Mouse (Mus musculus) urinary bladder, adult 2 months (tissue): ENCODE measurements around the gene Plekhh2. TPM values are rescaled to one million over a fixed set of nuclear protein-coding genes. Genes with fewer than 3 reads are reported as not detected.

Experiments
- DNase-seq: peaks from one replicate; pipeline ENCODE4 v3.0.0; 2022; ENCODE audit warnings: low spot score
- polyA plus RNA-seq: library from polyadenylated mRNA; depleted of rRNA; stranded (reverse); fragments of >200 nt; gene quantifications from 2 replicates; pipeline ENCODE4 v1.2.3, GENCODE M21; 2012; rRNA removed

Plekhh2 gene
- 8.7 and 9.7 TPM in 2 replicates for polyA plus RNA-seq

DNA sequence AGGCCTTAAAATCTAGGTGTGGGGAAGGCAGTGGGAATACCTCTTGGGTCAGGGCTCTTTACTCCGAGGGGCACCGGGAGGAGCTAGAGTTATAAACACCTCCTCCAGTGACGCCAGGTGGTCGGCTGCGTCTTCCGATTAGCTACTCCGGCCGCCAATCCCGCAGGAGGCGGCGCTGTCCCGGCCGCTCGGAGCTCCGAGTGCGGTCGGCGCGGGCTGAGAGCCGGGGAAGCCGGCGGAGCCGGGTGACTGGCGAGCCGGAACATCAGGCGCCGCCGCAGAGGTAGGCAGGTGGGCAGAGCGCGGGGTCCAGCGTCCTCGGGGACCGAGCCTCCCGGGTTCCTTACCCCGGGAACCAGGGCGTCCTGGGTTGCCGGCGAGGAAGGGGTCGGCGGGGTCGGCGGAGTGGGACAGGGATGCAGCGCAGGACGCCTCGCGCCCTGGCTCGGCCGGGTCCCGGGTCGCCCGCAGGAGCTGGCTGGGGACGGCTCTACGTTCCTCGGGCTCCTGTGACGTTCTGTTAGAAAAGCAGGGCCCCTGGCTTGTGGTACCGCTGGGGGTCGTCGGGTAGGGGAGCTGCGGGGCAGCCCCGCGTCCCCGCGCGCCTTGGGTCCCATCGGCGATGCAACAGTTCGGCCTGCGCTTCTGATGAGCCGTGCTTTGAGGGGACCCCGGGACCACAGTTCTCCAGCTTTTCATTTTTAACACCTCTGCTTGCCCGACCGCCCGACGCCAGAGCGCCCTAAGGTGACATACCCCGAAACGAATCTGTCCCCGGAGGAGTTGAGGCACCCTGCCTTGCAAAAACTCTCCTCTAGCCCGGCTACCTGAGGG, at the start of gene Plekhh2:
Gene Plekhh2 (plus strand): TSS at position 214 of the 834 bp plus-strand sequence.
- DNase-seq, result peak; percentile 63

DNA sequence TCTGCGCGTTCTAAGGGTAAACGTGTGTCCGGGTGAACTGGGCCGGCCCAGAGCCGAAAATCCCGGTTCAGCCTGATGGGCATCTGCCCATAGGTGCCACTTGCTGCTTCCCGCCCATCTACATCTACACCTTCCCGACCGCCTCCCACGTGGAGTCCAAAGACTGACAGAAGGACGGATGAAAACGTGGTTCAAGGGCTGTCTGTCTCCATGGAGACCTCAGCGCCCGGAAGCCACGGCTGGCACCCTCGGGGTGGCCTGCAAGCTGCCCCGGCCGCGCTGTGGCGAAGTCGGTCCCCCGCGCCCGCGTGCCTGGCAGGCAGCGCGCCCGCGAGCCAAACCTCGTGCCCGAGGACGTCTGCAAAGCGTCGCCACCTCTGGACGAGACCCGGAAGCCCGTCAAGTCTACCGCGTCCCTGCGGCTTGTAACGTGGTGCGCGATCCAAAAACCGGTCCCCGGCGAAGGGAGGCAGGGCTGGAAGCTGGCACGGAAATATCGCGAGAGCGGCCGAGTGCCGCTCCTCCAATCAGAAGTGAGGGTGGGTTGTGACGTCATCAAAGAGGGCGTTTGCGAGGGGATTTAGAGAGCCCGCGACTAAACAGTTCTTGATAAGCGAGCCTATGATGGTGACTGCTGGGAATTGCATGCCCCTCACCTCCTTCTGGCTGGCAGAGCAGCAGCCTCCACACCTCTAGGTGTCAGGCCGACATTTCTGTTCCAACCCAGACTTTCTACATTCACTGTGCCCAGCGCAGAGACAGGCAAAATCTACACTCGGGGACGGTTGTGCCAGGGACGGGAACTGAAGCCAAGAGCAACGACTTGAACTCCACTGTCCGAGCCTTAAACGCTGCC, 45.7 kb upstream of the Plekhh2 start, which contains the start of gene Thada:
Gene Thada (minus strand): TSS at position 453 of the 856 bp plus-strand sequence.
- DNase-seq, result peak; percentile 97

GRCm38 (mm10) chr17:84474312-84474711, 37.4 kb upstream of the Plekhh2 start:
- DNase-seq, result no peak

DNA sequence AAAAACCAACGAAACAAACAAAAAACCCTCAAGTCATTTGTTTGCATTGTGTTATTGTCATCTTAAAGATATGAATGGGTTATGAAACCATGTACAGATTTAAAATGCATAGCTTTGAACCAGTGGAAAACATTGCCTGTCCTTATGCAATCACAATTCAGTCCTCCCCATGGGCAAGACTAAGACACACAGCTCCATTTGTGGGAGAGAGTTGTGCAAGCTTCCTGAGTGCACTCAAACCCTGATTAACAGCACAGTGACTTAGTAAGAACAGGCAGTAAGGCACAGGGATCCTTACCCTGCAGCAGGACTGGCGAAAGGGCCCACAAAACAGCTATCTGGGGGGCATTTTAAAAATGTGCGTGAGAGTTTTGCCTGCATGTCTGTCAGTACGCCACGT, 34.5 kb upstream of the Plekhh2 start:
- DNase-seq, result no peak

DNA sequence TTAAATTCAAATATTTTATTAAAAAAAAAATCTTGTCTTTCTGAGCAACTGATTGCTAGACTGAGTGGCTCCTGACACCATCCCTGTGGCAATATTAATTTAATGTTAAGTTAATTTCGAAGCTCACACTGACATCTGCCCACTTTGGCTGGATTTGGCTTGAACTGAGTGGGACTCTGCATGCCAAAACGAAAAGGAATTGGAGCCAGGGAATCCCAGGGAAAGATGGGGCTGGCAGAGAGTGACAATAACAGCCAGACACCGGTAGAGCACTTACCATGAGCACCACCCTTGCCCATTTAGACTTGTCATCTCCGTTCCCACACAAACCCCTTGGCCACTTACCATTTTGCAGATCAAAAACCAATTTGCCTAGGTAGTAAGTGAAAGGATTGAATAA, 33.4 kb upstream of the Plekhh2 start:
- no peak for DNase-seq

- DNase-seq, result no peak
Observed at GRCm38 (mm10) chr17:84480464-84481355, 31.0 kb upstream of the Plekhh2 start.

- DNase-seq, result no peak
Observed at GRCm38 (mm10) chr17:84482831-84483230, 28.9 kb upstream of the Plekhh2 start.

DNA sequence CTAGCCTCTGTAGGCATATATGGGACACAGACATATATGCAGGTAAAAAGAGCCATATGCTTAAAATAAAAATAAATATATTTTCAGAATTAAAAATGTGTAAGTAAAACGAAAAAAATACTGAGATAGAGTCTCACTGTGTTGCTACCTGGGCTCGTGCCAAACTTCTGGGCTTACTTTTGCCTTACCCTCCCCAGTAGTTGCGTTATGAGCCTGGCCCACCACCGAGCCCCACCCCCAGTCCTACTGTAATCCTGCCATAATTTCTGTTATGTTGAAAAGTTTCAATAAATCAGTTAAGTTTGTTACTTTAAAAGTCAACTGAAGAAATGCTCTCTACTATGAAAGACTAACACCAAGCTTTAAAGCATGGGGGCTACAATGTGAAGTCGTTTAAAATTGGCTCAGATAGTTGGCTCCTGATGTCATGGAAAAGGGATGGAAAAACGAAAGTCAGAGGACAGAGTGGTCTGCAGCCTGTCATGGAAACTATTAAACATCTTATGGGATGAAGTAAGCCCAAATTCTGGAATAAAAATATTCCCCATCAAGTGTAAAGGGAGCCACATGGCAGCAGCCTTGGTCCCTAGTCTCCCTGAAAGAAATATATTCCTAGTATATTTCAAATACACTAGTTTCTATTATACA, 27.9 kb upstream of the Plekhh2 start:
- no peak for DNase-seq

- no peak for DNase-seq
Observed at GRCm38 (mm10) chr17:84487415-84487814, 24.3 kb upstream of the Plekhh2 start.

DNA sequence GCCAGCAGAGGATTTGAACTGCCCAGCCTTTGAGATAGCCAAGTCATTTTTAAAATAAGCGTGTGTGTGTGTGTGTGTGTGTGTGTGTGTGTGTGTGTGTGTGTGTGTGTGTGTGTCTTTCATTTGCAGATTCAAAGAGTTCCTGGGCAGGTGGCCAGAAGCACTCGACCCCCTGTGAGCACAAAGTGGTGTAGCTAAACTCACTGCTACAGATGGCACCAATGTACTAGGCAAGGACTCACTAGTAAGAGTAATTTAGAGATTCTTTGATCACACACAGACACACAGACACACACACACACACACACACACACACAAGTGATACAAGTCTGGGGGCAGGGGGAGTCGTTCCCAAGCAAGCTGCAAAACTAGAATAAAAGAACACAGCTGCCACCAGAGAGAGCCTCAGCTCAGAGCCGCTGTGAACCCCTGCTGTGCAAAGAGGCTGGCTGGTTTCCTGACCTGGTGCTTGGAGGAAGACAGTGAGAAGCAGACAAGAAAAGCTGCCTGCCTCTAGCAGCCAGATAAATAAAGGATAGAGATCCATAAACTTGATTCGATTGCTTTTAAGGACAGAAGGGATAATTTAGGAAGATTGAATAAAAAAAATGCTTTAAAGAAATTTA, 19.3 kb upstream of the Plekhh2 start:
- no peak for DNase-seq

DNA sequence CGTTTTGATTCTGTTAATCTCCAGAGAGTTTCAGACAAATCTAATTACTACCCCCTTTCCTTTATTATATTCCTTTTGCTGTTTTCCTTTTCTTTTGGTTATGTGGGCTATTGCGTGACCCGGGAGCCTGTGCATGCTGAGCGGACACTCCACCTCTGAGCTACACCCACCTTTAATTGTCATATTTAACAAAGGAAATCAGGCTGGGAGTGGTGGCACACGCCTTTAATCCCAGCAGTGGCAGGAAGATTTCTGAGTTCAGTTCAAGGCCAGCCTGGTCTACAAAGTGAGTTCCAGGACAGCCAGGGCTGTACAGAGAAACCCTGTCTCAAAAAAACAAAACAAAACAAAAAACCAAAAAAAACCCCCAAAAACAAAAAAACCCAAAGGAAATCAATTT, 14.7 kb upstream of the Plekhh2 start:
- DNase-seq, result no peak

- DNase-seq, result no peak
Observed at GRCm38 (mm10) chr17:84497559-84497958, 14.1 kb upstream of the Plekhh2 start.

GRCm38 (mm10) chr17:84497972-84498604, 13.6 kb upstream of the Plekhh2 start:
- no peak for DNase-seq

DNA sequence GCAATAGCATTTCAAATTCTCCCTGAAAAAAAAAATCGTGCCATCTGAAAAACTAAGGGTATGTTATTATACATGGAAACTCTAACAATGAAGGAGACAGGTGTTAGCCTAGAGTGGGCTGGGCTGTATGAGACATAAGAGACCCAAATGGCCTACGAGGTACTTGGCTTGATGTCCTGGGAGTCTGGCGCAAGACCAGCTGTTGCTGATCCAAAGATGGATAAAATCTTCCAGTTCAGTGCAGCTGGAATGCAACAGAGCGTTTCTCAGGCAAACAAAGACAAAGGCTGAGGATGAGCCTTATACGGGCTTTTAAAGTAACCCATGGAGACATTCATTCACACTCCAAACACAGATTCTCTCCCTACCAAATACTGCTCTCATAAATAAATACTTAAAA, 13.1 kb upstream of the Plekhh2 start:
- no peak for DNase-seq

DNA sequence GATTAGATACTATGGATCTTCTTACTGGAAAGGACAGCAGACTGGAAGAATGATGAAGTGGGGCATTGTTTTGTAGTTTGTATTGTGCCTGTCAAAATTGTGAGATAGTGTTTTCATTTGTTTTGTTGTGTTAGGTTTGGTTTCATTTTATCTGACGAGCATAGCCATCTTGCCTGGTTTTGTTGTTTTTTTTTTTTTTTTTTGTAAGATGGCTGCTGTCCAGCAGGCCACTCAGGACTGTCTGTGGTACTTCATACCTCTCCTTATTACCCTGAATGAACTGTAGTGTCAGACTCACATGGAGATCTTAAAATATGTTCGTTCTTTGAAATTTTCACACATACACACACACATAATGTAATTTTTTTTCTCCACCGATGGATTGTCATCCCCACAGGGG, 9.4 kb upstream of the Plekhh2 start:
- no peak for DNase-seq

- DNase-seq, result no peak
Observed at GRCm38 (mm10) chr17:84505922-84506321, 5.8 kb upstream of the Plekhh2 start.

DNA sequence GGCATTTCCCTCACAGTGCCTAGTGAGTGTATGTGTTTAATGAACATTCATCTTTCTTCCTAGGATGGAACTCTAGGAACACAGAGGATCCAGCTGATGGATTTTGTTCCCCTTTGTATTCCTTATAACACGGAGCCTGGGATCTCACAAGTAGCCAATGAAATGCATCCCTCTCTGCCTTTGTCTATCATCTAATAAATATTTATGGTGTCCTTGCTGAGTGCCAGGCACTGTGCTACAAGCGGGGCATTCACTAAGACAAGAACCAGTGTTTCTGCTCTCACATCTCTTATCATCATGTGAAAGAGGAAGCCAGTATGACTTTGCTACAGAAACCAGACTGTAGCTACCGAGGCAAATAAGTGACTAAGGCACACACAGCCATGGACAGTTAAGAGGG, 3.0 kb upstream of the Plekhh2 start:
- no peak for DNase-seq

- DNase-seq, result no peak
Observed at GRCm38 (mm10) chr17:84509176-84509575, 2.5 kb upstream of the Plekhh2 start.

DNA sequence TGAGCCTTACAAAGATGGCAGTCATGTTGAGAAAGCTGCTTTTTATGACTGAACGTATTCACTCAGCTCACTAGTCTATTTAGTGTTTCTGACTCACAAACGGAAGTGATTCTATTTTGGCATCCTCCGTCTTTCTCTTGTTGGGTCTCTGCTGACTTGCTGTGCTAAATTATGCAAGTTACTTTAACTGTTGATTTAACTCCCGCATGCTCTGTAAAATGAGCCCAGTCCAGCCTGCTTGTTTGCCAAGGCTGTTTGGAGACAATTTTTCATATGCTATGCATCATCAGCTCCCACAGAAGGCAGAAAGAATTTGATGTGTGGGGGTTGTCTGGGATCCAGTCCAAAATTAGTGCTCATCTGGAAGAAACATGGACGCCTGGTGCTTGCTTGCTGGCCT, 1.3 kb upstream of the Plekhh2 start:
- no peak for DNase-seq

- DNase-seq, result no peak
Observed at GRCm38 (mm10) chr17:84510961-84511639, 595 bp upstream of the Plekhh2 start.
